Mouse (Mus musculus) C2C12 (cell line): Measurements from ENCODE around the gene Adam1a.

Experiments
- CTCF ChIP-seq: IDR thresholded peaks from one replicate; pipeline ENCODE4 v1.5.1; 2011; ENCODE audit not compliant: control insufficient read depth, insufficient read depth, insufficient read length
- USF1 ChIP-seq: IDR thresholded peaks from one replicate; pipeline ENCODE4 v1.6.1; 2011; ENCODE audit warnings: low read depth, mild to moderate bottlenecking, control low read depth, moderate library complexity

- TF ChIP-seq CTCF (no peak), USF1 (no peak)
Observed at GRCm38 (mm10) chr5:121574145-121574544, 28.9 kb upstream of the Adam1a start.
